Mouse (Mus musculus): ENCODE data around the gene Lcat. TPM values are rescaled to one million over a fixed set of nuclear protein-coding genes. Genes with fewer than 3 reads are reported as not detected.
"Not testable (repeated sequence)": the region's sequence is repeated elsewhere in the genome, so short reads cannot be mapped to it uniquely, and the experiment has no call there.

Gene Lcat
- total RNA-seq (2021): 10 to 100 TPM; 22.8 to 26.4 TPM
- long read RNA-seq, experiment 1, transcript Lcat-201 (6 exons, 1,342 nt): major isoform, 19 of 21 reads
- long read RNA-seq, experiment 1, partial matches to known transcripts: 1 of 21 reads
- long read RNA-seq, experiment 1, other reads (novel, unspliced or antisense): 1 of 21 reads
- long read RNA-seq, experiment 2, transcript Lcat-201 (6 exons, 1,342 nt): major isoform, 11 of 14 reads
- long read RNA-seq, experiment 2, partial matches to known transcripts: 1 of 14 reads
- long read RNA-seq, experiment 2, other reads (novel, unspliced or antisense): 2 of 14 reads

DNA sequence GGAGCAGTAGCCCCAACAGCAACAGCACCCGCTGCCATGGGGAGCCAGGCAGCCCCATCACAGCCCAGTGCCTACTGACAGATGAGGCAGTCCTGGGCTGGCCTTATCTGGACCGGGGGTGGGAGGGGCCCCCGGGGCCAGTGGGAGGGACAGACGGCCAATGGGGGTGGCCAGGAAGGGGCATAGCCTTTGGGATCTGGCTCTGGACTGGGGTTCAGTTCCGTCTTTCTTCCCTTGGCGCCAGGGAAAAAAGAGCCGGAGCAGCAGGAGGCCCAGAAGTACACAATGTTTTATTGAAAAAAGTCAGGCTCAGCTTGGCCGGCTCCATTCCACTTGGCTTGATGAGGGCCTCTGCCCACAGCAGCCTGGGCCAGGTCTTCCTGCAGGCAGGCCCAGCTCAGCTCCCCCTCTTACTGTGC, at the start of gene Lcat:
Gene Lcat (minus strand): TSS at position 62 of the 419 bp plus-strand sequence.
- DNase-seq (ENCODE audit: low spot score in 2 of 2): peak in 1 of 2 experiments; percentile 19

DNA sequence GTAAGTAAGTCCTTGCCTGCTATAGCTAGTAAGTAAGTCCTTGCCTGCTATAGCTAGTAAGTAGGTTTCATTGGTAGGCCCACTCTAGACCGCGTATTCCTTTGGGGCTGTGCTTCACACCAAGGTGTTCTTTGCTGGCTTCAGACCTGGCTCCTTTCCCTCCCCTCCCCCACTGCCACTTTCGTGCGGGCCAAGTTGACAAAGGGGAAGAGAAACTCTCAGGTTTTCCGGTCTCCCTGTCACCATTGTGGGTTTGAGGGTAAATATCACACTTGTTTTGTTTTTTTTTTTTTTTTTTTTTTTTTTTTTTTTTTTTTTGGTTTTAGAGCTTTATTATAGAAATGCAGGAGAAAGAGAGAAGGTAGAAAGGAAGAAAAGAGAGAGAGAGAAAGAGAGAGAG, 49.3 kb upstream of the Lcat start:
- DNase-seq (ENCODE audit: low spot score in 2 of 2): no peak

DNA sequence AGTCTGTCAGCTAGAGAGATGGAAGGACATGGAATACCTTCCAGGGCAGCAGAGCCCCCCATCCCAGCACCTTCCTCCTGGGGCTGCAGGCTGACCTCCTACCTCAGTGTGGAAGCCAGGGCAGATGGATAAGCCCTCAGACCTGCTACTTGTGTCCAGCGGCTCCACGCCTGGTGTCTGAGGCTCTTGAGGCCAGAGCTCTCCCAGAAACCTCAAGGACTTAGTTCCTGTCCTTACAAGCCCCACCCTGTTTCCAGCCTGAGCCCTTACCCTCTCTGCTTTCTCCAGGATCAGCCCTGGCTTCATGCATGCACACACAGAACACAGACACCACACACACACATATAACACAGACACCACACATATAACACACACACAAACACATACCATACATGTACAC, 48.4 kb upstream of the Lcat start:
- DNase-seq (ENCODE audit: low spot score in 2 of 2): no peak

DNA sequence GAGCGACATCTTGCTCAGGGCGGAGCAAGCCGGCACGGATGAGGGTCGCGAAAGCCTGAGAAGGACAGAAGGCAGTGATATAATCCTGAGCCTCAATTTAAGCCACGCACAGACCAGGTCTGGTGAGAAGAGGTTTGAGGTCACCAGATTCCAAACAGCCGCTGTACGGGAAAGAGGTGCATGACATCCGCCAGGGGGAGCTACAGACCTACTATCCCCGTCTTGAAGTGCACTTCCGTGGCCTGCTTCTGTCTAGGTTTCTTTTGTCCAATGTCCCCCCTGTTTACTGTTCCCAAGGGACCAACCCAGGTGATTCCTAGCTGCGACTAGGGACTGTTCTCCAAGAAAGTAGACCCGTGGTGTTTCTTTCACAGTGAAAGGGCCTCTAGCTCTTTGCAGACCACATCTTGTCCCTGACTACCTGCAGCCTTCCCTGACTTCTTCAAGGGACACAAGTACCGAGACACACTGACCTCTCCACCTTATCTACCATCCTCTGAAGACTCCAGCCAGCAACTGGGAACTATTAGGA, 47.7 kb upstream of the Lcat start, which contains the start of gene Dus2:
Gene Dus2 (plus strand): TSS at position 482 of the 532 bp plus-strand sequence.
- DNase-seq (ENCODE audit: low spot score in 2 of 2): peak; percentile 72 to 86

DNA sequence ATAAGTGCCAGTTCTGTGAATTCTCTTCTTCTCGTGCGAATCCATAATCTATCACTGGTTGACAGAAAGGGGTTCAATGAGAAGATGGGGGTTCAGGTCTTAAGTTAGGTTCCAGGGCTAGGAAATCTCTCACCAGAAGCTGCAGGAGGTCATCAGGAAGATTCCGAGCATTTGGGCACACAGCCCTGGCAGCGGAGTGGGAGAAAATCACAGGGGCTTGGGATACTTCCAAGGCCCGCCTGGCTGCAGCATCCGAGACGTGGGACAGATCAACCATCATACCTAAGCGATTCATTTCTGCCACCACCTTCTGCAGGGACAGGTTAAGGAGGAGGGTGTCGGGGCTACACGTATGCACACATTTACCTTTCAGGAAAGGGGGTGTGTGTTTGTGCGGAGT, 45.4 kb upstream of the Lcat start:
- no peak for DNase-seq (ENCODE audit: low spot score in 2 of 2)

DNA sequence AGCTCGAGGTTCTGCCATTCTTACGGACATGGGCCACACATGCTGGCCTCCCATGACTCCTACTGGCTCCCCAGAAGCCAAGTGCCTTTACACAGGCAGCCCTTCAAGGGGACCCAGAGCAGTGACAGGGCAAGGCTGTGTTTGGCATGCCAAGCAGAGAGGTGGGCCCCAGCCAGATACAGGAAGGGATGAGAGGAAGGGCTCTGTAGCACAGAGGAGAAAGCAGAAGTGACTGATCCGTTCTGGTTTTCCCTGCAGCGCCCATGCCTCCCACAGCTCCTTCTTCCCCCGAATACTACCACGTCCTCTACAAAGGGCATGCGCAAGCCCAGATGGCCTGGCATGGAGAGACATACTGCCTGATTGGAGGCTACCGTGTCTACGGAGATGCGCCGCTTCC, 40.2 kb upstream of the Lcat start:
- not testable (repeated sequence) for DNase-seq (ENCODE audit: low spot score in 2 of 2)

DNA sequence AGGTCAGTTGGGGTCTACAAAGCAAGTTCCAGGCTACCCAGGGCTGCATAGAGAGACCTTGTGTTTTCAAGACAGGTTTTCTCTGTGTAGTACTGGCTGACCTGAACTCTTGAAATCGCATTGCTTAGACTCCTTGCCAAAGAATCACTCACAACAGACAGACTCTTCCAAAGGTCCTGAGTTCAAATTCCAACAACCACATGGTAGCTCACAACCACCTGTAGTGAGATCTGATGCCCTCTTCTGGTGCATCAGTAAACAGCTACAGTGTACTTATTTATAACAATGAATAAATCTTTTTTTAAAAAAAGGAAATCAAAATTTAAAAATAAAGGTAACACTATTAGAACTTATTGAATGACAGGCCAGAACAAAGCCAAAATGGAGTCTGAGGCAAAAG, 38.0 kb upstream of the Lcat start:
- no peak for DNase-seq (ENCODE audit: low spot score in 2 of 2)

DNA sequence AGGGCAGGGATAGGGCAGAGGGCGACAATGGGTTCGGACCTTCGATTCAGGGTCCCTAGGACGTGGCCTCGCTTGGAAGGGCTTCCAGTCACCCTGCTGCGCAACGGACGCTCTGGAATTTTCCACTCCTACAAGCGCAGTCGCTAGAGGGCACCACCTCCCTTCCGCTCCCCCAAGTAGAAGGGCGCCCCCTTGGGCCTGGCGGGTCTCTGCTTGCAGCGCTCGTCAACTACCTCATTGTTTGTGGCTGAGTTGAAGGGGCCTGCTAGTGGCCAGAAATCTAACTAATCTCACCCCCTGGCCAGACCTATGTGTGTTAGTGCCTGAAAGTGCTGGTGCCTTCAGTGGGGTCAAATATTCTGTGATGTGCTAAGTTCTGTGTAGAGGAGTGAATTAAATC, 36.1 kb upstream of the Lcat start, which contains the start of gene Dpep3:
Gene Dpep3 (minus strand): TSS at position 105 of the 400 bp plus-strand sequence.
- DNase-seq (ENCODE audit: low spot score in 2 of 2): no peak

DNA sequence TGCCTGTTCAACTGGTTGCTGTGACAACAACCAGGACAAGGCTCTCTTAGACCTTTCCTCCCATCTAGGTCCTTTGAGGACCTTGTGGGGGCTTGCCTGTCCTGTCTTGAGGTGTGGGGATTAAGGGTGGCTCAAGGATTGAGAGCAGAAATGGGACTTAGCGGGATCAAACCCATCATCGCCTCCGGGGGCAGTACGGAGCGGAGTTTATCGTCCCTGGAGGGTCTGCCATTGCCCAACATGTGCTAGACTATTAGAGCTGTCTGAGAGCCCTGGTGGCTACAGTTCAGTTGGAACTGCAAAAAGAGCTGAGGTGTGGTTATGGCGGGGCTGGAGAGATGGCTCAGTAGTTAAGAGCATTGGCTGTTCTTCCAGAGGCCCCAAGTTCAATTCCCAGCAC, 32.2 kb upstream of the Lcat start:
- no peak for DNase-seq (ENCODE audit: low spot score in 2 of 2)

DNA sequence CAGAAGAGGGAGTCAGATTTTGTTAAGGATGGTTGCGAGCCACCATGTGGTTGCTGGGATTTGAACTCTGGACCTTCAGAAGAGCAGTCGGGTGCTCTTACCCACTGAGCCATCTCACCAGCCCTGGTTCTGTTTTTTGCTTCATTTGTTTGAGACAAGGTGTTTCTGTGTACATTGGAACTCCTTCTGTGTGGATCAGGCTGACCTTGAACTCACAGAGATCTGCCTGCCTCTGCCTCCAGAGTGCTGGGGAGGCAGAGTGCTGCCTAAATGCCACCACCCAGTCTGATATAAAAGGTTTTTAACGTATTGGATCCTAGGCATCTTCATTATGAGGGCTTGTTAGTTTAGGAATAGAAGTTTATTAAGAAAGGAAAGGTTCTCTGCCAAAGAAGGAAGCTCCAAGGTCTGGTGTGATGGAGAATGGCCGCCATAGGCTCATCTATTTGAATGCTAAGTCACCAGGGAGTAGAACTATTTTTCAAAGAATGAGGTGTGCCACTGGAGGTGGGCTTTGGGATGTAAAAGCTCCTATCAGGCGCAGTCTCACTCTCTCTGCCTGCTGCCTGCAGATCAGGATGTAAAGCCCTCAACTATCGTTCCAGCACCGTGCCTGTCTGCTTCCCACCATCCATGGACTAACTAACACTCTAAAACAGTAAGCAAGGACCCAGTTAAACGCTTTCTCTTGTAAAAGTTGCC, 28.0 kb upstream of the Lcat start:
- DNase-seq (ENCODE audit: low spot score in 2 of 2): no peak

DNA sequence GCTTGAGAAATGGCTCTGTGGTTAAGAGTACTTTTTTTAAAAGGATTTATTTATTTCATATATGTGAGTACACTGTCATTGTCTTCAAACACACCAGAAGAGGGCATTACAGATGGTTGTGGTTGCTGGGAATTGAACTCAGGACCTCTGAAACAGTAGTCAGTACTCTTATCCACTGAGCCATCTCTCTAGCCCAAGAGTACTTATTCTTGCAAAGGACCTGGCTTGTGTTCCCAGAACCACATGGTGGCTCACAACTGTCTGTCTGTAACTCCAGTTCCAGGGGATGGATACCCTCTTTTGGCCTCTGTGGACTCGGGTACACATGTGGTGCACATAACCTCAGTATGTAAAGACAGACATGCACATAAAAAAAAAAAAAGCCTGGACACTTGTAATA, 26.2 kb upstream of the Lcat start:
- DNase-seq (ENCODE audit: low spot score in 2 of 2): no peak

DNA sequence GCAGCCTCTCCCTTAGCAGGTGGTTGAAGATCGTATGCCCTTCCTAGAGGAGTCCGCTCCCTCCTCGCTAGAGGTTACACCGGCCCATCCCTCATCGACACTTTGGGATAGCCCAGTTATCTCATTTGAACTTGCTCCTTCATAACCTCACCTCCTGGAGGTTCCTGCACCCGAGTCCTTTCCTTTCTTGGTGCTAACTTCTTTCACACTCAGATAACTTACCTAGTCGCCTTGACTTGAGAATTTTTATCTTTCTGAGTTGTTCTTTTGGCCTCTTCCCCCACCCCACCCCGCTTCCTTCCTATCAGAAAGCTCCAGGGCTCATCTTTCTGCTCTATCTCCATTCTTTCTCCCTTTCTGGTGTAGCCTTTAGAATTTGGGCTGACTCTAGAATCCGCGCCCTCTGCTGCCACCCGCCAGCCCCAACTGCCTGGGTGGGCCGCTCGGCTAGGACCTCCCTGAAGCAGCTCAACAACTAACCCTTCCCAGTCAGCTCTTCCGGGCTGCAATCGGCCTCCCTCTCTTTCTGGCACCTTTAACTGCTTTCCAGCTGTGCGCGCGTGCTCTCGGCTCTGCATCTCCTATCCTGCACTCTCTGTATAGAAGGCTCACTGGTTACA, 23.6 kb upstream of the Lcat start:
- no peak for DNase-seq (ENCODE audit: low spot score in 2 of 2)

DNA sequence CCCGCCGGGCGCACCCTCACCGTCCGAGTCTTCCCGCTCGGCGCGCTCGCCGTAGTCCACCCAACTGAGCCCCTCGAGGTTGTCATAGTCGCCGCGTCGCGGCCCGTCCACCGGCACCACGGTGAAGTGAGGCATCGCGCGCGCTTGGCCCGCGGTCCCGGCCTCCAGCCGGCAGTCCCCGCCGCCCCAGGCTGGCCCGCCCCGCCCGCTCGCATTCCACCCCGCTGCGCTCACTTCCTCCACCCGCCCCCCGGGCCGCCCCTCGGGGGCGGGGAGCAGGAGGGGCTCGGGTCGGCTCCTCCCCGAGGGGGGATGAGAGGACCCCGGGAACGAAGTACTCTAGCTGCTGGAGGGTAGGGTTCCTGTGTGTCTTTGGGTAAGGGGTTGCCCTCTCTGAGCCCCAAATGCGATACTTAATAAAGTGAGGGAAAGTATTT, 22.7 kb upstream of the Lcat start, which contains the start of gene Slc12a4:
Gene Slc12a4 (minus strand): TSS at position 193 of the 437 bp plus-strand sequence.
- DNase-seq (ENCODE audit: low spot score in 2 of 2): no peak

DNA sequence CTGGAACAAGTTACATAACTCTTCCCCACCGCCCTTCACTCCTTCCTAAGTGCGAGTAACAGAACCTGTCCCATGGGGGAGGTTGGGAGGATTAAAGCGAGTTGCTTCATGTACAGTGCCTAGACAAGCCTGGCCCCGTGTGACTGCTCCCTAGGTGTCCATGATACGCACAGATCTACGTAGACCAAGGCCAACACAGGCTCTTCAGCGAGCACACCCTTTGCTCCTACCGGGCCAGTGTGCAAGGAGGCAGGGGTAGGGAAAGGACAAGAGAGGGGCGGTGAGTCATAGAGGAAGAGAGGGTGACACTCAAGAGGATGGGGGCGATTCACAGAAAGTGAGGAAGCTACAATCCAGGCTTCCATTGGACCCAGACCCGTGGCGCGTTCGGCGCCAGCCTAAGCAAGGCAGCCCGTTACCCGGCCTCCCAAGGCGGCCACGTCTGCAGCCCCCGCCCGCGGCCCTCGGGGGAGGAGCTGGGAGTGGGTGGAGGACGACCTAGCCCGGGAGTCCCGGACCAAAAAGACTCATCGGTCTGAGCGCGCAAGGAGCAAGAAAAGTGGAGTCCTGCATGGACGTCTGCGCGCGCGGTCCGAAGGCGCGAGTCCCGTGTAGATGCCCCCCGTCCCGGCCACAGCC, 22.2 kb upstream of the Lcat start:
- DNase-seq (ENCODE audit: low spot score in 2 of 2): no peak

DNA sequence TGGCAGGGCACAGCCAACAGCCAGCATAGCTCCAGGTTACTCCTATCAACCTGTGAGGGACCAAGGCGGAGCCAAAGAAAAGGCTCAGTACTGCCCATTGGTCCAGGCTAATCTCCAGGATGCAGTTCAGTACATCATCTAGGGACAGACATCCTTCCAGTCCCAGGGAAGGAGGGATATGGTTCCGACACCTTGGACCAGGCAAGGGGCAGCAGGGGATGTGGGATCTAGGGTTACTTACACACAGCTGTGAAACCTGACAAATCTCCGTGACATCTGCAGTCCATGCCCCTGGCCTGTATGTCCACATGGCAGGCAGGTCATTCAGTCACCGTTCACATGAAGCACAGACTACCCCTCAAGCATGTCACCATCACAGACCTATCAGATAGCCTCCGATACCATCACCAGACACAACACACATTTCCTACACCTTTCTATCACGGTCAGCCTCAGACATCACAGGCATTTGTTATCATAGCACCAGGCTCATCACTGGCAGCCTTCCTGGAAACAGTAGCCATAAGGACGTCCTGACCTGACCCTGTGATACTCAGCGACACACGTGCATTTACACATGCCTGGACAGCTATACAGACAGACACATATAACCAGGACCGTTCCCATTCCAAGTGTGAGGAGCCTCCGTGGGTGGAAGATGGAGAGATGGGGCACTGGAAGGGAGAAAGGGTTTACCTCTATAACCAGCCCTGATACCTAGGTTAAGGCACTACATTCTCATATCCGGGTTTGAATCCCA, 21.5 kb upstream of the Lcat start:
- no peak for DNase-seq (ENCODE audit: low spot score in 2 of 2)

DNA sequence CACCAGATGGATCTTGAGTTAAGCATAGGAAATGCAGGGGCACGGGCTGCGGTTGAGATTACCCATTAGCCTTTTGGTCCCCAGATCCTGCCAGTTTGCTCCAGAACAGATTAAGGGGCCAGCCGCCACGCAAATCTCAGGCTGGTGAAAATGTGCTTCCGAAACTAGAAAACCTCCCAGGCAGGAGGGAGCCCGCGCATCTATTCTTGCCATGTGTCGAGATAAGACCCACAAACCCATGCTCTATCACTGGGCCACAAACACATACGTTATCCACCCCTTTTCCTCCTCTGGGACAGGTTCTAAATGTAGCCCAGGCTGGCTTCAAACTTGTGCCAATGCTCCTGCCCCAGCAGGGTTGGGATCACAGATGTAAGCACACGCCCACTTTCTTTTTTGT, 18.4 kb upstream of the Lcat start:
- no peak for DNase-seq (ENCODE audit: low spot score in 2 of 2)

DNA sequence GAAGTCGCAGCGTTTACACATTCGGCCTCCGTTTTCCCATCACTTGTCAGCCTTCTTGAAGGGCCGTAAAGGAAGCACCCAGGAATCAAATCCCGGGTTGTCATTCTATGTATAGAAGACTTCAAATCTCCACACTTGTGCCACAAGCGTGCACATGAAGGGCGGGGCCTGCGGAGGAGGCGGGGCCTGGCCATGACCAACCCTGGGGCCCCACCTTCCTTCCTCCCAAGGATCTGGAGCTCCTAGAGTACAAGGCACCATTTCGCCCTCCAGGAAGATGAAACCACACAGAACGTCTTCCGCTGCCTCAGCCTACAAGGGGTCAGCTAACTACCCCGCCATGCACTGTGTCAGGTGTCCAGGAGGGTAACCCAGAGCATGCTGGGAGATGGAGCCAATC, 17.9 kb upstream of the Lcat start:
- DNase-seq (ENCODE audit: low spot score in 2 of 2): no peak

DNA sequence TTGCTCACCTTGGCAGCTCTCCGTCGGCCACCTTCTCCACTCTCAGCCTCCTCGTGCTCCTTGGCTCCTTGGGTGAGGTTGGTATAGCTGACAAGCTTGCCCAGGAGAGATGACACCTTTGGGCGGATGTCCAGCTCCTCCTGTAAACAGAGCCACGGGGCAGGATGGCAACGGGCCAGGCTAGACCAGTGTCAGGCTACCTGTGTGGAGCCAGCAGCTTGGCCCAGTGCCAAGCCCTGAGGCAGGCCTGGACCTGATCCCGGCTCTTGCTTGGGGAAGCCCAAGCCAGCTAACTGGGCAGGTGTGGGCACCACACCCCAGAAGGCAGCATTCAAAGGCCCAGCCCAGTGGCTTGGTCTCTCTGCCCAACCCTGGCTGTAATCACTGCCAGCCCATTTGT, 16.2 kb upstream of the Lcat start:
- no peak for DNase-seq (ENCODE audit: low spot score in 2 of 2)

DNA sequence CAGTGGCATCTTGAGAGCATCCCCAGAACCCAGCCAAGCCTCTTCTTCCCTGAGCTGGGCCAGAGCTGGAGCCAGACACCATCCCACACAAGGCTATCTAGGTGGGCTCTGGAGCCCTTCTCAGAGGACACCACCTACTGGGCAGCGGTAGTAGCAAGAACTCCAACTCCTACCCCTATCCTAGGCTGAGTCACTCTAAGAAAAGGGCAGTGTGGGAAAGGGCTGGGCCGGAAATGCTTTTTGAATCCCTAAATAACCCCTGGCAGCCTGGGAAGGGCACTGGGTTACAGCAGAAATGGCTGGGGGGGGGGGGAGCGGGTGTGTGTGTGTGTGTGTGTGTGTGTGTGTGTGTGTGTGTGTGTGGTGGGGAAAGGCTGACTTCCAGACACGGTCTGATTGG, 14.6 kb upstream of the Lcat start:
- no peak for DNase-seq (ENCODE audit: low spot score in 2 of 2)

DNA sequence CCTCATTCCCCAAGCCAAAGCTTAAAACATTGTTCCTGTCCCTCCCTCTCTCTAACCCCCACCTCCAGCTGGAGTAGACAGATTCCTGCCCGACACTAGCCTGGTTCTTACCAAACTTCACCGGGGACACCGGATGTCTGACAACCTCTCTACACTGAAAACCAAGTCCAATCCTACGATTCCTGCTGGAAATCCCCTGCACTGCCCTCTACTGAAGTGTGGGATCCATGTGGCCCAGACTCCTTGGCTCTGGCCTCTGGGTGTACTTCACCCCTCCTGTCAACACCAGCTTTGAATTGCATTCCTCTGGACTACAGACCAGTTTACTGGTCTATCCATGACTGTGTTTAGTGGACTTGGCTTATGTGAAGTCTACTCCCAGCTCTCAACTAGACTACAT, 13.4 kb upstream of the Lcat start:
- DNase-seq (ENCODE audit: low spot score in 2 of 2): no peak
